Mouse (Mus musculus) liver, embryonic 15.5 days (tissue): ENCODE results near the gene Card10. TPM values are rescaled to one million over a fixed set of nuclear protein-coding genes. Genes with fewer than 3 reads are reported as not detected.

Experiments used
- ATAC-seq: fragments of 200-750 bp; cut with Nextera tagmentation; 2 replicates; pipeline ENCODE4 v1.8.0; 2017; ENCODE audit warnings: moderate number of reproducible peaks, mild to moderate bottlenecking, moderate library complexity; ENCODE audit not compliant: insufficient read depth
- H3K27ac ChIP-seq: fragments of 300-500 bp; sonication (generic); replicated peaks from 2 replicates; pipeline ENCODE4 v1.5.1; 2015; ENCODE audit warnings: mild to moderate bottlenecking, inconsistent platforms
- H3K27me3 ChIP-seq: fragments of 300-500 bp; sonication (generic); 2 replicates; pipeline ENCODE4 v1.6.1; 2015; ENCODE audit warnings: mild to moderate bottlenecking, inconsistent platforms
- H3K36me3 ChIP-seq: fragments of 300-500 bp; sonication (generic); replicated peaks from 2 replicates; pipeline ENCODE4 v1.6.1; 2015; ENCODE audit warnings: moderate library complexity, mild to moderate bottlenecking, inconsistent platforms
- H3K4me1 ChIP-seq: fragments of 300-500 bp; sonication (generic); replicated peaks from 2 replicates; pipeline ENCODE4 v1.6.1; 2015; ENCODE audit warnings: inconsistent platforms
- H3K4me2 ChIP-seq: fragments of 300-500 bp; sonication (generic); 2 replicates; pipeline ENCODE4 v1.6.1; 2015; ENCODE audit warnings: moderate library complexity, mild to moderate bottlenecking, inconsistent platforms
- H3K4me3 ChIP-seq: fragments of 300-500 bp; sonication (generic); replicated peaks from 2 replicates; pipeline ENCODE4 v1.5.1; 2015; ENCODE audit warnings: mild to moderate bottlenecking, inconsistent platforms
- H3K9ac ChIP-seq: fragments of 300-500 bp; sonication (generic); 2 replicates; pipeline ENCODE4 v1.6.1; 2015; ENCODE audit warnings: moderate library complexity, mild to moderate bottlenecking, inconsistent platforms
- H3K9me3 ChIP-seq: fragments of 300-500 bp; sonication (generic); replicated peaks from 2 replicates; pipeline ENCODE4 v1.6.1; 2016; ENCODE audit warnings: inconsistent platforms
- WGBS: fragments of 180-500 bp; shearing (Covaris S2); methylation state at CpG from one replicate; pipeline ENCODE4 v1.1.7; 2015; ENCODE audit warnings: mixed read lengths; ENCODE audit not compliant: insufficient replicate concordance; 5-methylcytosine and 5-hydroxymethylcytosine counted together
- polyA plus RNA-seq: library from polyadenylated mRNA; unstranded; fragments of >200 nt; fragmentation: Nextera tagmentation; extraction: Ambion mirVana; gene quantifications from 2 replicates; pipeline ENCODE4 v1.2.1, GENCODE M21; 2015

Gene Card10
- polyA plus RNA-seq, 1 experiment from 2014 or later, result 1.8 TPM

DNA sequence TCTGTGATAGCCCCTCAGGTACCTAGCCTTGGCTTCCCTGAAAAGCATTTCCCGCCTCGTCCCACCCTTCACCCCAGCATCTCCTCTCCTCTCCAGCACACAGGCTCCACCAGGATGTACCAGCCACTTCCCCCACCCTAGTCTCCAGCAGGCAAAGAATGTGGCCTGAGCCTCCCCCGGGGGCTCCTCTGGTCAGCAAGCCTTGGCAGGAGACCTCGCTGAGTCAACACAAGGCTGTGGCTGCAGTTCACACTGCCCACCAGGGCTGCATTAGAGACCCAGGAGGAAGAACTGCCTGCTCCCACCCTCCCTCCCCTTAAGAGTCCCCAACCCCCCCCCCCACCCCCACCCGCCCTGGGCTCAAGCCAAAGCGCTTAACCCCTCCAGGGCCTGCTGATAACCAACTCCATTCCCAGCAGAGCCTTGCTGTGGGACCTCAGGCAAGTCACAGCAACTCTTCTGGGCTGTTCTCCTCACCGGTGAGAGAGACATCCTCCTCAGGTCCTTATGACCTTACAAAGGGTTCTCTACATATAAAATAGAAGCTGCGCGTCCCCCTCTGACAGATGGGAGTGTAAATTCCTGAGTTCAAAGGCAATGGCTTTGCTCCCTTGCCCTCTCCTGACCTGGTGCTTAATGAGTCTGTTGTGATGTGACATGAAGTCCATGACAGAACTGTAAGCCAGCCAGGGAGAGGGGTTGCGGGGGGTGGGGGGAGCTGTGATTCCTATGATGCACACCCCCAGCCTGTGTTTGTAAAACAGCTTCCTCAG lies 31.6 kb upstream of the Card10 start:
- no peaks in the 10 kb centered on the region for H3K27me3 ChIP-seq
- no peaks in the 10 kb centered on the region for H3K9me3 ChIP-seq
- no peaks in the 10 kb centered on the region for H3K36me3 ChIP-seq
- no peak overlapping the region for H3K4me2 ChIP-seq
- H3K4me1 ChIP-seq, result peaks cover 53% of the 10 kb centered on the region
- no peak overlapping the region for H3K9ac ChIP-seq
- 0 out of 2 replicates have a peak, but pooled peaks have one; percentile 1 for ATAC-seq
- no peak overlapping the region for H3K4me3 ChIP-seq
- 43% methylated on average over 10 of the region's 10 CpGs for WGBS
- H3K27ac ChIP-seq, result peak overlapping the region; percentile 53; the same call in 1 of the 2 replicates

DNA sequence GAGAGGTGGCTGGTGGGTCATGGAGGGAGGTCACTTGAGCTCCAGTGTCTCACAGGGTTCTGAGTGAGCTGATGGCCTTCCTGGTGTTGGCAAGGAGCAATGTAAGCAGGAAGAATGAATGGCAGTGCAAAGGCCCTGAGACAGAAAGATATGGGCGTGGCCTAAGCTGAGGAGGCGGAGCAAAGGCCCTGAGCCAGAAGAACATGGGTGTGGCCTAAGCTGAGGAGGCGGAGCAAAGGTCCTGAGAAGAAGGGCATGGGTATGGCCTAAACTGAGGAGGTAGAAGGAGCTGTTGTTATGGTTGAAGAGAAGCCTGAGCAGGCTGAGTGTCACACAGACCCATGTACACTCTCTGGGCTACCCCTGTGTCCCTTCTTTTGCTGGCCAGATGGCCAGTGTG lies 30.7 kb upstream of the Card10 start:
- no peaks in the 10 kb centered on the region for H3K9me3 ChIP-seq

DNA sequence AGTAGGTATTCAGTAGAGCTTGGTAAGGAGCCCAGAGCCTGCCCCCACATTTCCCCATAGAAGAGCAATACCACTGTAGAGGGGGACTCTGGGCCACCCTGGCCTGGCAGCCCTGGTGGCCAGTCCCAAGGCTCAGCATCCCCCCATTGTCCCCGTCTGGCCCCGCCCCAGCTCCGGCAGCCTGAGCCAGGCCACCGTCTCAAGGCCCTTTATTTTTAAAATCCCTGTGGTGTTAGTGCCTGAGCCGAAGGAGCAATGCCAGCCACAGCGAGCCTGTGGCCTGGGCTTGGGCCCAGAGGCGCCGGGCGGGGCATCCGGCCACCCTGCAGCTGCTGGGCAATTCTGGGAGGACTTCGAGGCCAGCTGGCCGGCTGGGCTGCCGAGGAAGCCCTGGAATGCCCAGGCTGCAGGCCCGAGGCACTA lies 29.9 kb upstream of the Card10 start:
- H3K9ac ChIP-seq, result no peak overlapping the region
- peaks cover 53% of the 10 kb centered on the region for H3K4me1 ChIP-seq
- peak; percentile 32 for ATAC-seq
- no peak overlapping the region; the same call in 1 of the 2 replicates for H3K4me2 ChIP-seq
- no peaks in the 10 kb centered on the region for H3K9me3 ChIP-seq
- peak overlapping the region; percentile 77 for H3K27ac ChIP-seq
- no peaks in the 10 kb centered on the region for H3K36me3 ChIP-seq
- H3K4me3 ChIP-seq, result no peak overlapping the region
- 51% methylated on average over 14 of the region's 14 CpGs for WGBS
- peaks cover 6% of the 10 kb centered on the region; the same call in 1 of the 2 replicates for H3K27me3 ChIP-seq

More for the DNA sequence above, 30.7 kb upstream of the Card10 start:
- H3K36me3 ChIP-seq, result no peaks in the 10 kb centered on the region
- peak overlapping the region; percentile 77 for H3K27ac ChIP-seq
- H3K4me2 ChIP-seq, result no peak overlapping the region
- no peak overlapping the region for H3K9ac ChIP-seq
- 0 out of 2 replicates have a peak, but pooled peaks cover 4% of the 10 kb centered on the region for H3K27me3 ChIP-seq
- ATAC-seq, result no peak
- WGBS, result 63% methylated on average over 3 of the region's 3 CpGs
- peaks cover 53% of the 10 kb centered on the region for H3K4me1 ChIP-seq
- H3K4me3 ChIP-seq, result no peak overlapping the region

DNA sequence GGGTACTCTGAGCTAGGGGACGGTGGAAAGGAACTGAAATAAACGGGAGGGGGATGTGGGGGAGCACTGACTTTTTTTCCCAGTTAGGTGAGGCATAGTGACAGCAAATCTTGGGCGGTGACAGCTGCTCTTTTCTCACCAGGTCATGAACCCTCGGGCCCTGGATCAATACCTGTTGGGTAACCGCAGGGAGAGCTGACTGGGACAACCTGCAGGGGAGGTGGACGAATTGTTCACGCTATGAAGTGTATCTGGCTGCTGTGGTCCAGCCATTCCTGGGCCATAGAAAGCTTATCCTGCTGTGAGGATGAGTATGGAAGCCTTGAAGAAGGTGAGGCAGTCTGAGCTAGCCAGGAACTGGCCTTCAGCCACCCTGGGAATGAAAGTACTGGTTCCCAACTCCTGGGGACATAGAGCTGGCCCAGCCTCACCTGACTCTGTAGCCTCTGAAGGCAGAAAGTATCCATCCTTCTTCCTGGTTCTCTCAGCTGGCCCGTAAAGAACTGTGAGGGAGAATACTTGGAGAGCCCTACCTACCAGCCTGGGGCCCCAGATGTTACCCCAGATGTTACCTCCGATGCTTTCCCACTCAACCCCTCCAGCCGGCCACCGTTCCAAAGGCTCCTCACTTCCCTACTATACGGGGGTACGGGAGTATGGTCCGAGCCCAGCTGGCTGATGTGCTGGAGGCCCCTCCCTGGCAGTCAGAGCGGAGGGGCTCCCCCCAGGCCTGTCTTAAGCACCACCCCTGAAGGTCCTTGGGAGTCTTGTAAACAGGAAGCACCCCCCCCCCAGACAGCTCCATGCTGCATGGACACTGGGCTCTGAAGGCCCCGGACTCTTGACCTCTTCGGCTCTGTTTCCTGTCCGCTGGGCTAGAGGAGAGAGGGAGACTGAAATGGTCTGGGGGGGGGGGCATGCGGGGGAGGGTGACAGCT lies 29.1 kb upstream of the Card10 start:
- no peak overlapping the region for H3K4me3 ChIP-seq
- peak; percentile 53 for ATAC-seq
- no peaks in the 10 kb centered on the region for H3K9me3 ChIP-seq
- peak overlapping the region; percentile 27 for H3K4me2 ChIP-seq
- H3K27ac ChIP-seq, result peak overlapping the region; percentile 77
- H3K4me1 ChIP-seq, result peaks cover 53% of the 10 kb centered on the region
- peaks cover 11% of the 10 kb centered on the region; the same call in 1 of the 2 replicates for H3K27me3 ChIP-seq
- 44% methylated on average over 19 of the region's 19 CpGs for WGBS
- no peaks in the 10 kb centered on the region for H3K36me3 ChIP-seq
- H3K9ac ChIP-seq, result no peak overlapping the region

DNA sequence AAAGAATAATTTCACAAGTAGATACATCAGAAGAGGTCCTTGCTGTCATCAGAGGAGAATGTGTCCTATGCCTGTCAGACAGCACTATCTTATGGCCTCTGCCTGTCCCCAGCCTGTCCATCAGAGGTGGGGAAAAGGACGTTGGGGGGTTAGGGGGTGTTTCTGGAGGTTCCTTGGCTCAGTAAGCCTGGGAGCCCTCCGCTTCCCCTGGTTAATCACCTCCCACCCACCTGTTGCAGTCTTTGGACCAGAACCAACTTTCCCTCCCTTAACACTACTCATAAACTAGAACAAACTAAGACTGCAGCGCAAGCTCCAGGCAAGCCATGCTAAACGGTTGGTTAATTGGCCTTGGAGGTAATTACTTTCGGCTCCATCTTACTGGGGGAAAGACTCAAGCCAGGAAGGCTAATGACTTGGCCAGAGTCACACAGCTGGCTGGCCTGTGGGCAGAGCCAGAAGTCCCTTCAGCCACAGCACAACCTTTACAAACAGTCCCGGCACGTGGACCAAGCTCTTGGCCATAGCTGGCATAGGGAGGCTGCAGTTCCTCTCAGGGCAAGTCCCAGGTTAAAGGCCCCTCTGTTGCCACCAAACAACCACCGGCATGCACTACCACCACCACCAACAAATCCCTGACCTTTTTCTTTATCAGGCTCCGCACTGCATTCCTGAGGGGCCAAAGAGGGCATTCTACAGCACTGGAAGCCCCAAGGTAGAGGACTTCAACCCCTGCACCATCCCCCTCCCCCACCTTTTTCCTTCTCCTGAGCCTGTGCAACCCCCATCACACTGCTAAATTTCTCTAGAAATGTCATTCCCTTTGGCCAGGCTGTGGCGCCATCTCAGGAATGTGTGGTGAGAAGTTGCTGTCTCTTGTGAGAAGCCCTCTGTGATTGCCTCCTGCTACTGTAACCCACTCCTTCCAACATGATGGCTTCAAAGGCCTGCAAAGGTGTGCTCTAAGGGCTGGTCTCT lies 28.2 kb upstream of the Card10 start:
- H3K27ac ChIP-seq, result peak overlapping the region; percentile 77
- no peak for ATAC-seq
- no peak overlapping the region for H3K9ac ChIP-seq
- peaks cover 11% of the 10 kb centered on the region; the same call in 1 of the 2 replicates for H3K27me3 ChIP-seq
- no peak overlapping the region for H3K4me3 ChIP-seq
- no peaks in the 10 kb centered on the region for H3K36me3 ChIP-seq
- WGBS, result 57% methylated on average over 10 of the region's 10 CpGs
- H3K4me2 ChIP-seq, result peak overlapping the region; percentile 26
- H3K4me1 ChIP-seq, result peaks cover 52% of the 10 kb centered on the region
- H3K9me3 ChIP-seq, result no peaks in the 10 kb centered on the region

DNA sequence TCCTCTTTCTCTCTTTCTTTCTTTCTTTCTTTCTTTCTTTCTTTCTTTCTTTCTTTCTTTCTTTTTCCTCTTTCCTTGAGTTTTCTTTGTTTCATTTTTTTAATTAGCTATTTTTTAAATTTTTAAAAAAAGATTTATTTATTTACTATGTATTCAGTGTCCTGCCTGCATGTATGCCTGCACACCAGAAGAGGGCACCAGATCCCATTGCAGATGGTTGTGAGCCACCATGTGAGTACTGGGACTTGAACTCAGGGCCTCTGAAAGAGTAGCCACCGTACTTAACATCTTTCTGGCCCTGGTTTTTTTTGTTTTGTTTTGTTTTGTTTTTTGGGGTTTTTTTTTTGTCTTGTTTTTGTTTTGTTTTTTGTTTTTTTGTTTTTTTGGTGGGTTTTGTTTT lies 26.8 kb upstream of the Card10 start:
- Histone ChIP-seq H3K36me3 (no peaks in the 10 kb centered on the region), H3K27ac (no peak overlapping the region), H3K4me1 (peaks cover 38% of the 10 kb centered on the region), H3K4me3 (no peak overlapping the region), H3K9me3 (no peaks in the 10 kb centered on the region), H3K9ac (no peak overlapping the region), H3K4me2 (no peak overlapping the region), H3K27me3 (peaks cover 14% of the 10 kb centered on the region; the same call in 1 of the 2 replicates)
- 68% methylated on average over 1 of the region's 1 CpGs for WGBS
- ATAC-seq, result no peak

DNA sequence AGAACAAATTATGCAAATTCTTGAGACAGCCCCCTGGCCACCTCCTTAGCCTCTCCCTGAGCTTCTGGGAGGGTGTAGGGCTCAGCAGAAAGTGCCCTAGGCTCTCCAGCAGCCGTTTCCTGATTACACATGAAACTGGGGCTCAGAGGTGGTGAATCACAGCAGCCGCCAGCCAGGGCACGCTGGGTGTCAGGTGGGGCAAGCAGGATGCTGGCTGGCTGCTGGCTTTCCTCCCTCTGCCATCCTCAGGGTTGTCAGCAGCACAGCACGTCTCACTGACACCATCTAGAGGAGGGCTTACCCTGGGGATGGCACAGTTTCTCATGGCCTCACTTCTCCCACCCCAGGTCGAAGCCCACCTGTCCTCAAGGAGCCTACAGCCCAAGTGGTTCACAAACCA lies 25.5 kb upstream of the Card10 start:
- no peak overlapping the region for H3K9ac ChIP-seq
- no peak overlapping the region for H3K4me3 ChIP-seq
- H3K4me1 ChIP-seq, result peaks cover 25% of the 10 kb centered on the region
- H3K36me3 ChIP-seq, result no peaks in the 10 kb centered on the region
- no peak overlapping the region for H3K27ac ChIP-seq
- no peak overlapping the region for H3K4me2 ChIP-seq
- ATAC-seq, result no peak
- H3K27me3 ChIP-seq, result peaks cover 14% of the 10 kb centered on the region; the same call in 1 of the 2 replicates
- no peaks in the 10 kb centered on the region for H3K9me3 ChIP-seq
- WGBS, result 27% methylated on average over 5 of the region's 5 CpGs

DNA sequence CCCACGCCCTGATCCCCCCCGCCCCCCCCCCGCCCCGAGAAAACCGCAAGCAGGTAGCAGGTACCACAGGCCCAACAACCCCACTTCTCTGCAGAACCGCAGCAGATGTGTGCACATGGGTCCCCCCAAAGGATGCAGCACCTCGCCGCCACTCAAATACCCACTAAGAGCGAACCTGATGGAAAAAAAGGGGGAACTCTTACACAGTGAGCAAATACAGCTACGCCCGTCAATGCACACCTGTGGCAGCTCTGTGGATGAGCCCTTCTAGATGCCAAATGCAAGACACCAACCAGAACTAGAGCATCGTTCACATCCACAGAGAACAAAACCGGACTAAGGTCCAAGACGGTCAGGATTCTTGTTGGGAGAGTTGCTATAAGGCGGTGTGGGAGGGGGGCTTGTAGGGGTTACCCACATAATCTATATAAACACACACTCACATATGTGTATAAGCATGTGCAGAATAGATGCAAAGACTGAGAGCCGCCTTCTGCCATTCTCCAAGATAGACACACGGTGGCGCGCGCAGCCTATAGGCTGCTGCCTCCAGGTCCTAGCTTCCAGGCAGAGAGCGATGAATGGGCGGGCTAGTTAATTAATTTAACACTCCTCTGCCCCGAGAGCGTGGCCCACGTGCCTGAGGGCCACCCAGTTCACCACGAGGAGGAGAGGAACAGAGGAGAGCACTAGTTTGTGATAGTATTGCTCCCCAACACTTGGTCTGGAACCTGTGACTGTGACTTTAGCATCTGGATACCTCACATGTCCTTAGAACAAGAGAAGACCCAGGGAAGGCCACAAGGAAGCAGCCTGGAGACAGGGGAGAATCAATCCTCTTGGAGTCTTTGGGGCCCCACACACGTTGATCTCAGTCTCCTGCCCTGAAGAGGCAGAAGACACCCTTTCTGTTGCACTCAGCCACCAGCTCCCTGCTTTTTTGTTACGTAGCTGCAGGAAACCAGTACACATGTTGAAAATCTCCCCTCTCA lies 23.7 kb upstream of the Card10 start:
- no peaks in the 10 kb centered on the region for H3K9me3 ChIP-seq
- H3K27me3 ChIP-seq, result peaks cover 14% of the 10 kb centered on the region; the same call in 1 of the 2 replicates
- H3K4me3 ChIP-seq, result no peak overlapping the region
- no peak overlapping the region for H3K4me2 ChIP-seq
- H3K4me1 ChIP-seq, result peaks cover 10% of the 10 kb centered on the region; the same call in 1 of the 2 replicates
- H3K9ac ChIP-seq, result no peak overlapping the region
- ATAC-seq, result peak; percentile 17; the same call in 1 of the 2 replicates
- H3K36me3 ChIP-seq, result no peaks in the 10 kb centered on the region
- H3K27ac ChIP-seq, result no peak overlapping the region
- 18% methylated on average over 28 of the region's 28 CpGs for WGBS

DNA sequence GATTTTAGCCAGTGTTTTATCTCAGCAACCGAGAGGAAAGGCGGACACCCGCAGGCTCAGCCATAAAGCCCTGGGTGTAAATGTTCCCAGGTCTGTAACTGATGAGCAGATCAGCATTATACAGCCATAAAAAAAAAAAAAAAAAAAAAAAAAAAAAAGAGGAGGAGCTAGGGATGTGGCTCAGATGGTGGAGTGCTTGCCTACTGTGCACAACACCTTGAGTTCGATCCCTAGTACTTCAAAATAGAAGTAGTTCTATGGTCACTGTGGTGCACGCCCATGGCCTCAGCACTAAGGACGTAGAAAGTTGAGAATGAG lies 13.2 kb upstream of the Card10 start:
- ATAC-seq, result no peak
- H3K27ac ChIP-seq, result no peak overlapping the region
- WGBS, result 29% methylated on average over 6 of the region's 6 CpGs

More for the DNA sequence above, 13.2 kb upstream of the Card10 start:
- Histone ChIP-seq H3K4me1 (peaks cover 10% of the 10 kb centered on the region), H3K27me3 (0 out of 2 replicates have a peak, but pooled peaks cover 2% of the 10 kb centered on the region), H3K36me3 (no peaks in the 10 kb centered on the region), H3K4me3 (no peak overlapping the region), H3K4me2 (no peak overlapping the region), H3K9ac (no peak overlapping the region), H3K9me3 (no peaks in the 10 kb centered on the region)
